25 mouse cellular contexts compared by ENCODE assay signal in genomic region chr6:70730828-70731227, GRCm38 (mm10).
DNase-seq lines count a peak whose midpoint lies in the region; ATAC-seq and TF ChIP-seq lines count a peak whose summit lies in the region.
"Had no signal": no experiment of that assay in that cellular context is flagged by ENCODE, and none has a peak within 500 bp of the region (broad histone marks: within the 10 kb centered on the region; RNA-seq: fewer than 3 reads in every experiment).

No protein-coding gene starts in this region.

- no peaks in the 10 kb centered on the region for H3K27me3 ChIP-seq in liver, embryonic 11.5 days (replicated peaks; ENCODE audit: control insufficient read depth, insufficient read depth, low read length)
- H3K27me3 ChIP-seq in liver, embryonic 13.5 days, result no peaks in the 10 kb centered on the region
- H3K27me3 ChIP-seq: embryonic facial prominence, embryonic 15.5 days; heart, embryonic 15.5 days; limb, embryonic 15.5 days; midbrain, embryonic 15.5 days; neural tube, embryonic 15.5 days had no signal

- no peaks in the 10 kb centered on the region for H3K36me3 ChIP-seq in liver, embryonic 11.5 days (ENCODE audit: control insufficient read depth, insufficient read depth, low read length)
- H3K36me3 ChIP-seq in liver, embryonic 13.5 days, result no peaks in the 10 kb centered on the region
- H3K36me3 ChIP-seq: embryonic facial prominence, embryonic 15.5 days; heart, embryonic 15.5 days; hindbrain, embryonic 10.5 days; limb, embryonic 15.5 days; midbrain, embryonic 15.5 days; neural tube, embryonic 15.5 days had no signal

- H3K4me1 ChIP-seq in liver, embryonic 11.5 days (replicated peaks; ENCODE audit: control insufficient read depth, insufficient read depth, low read length), result peaks cover 11% of the 10 kb centered on the region
- H3K4me1 ChIP-seq in liver, embryonic 13.5 days (replicated peaks), result peaks cover 67% of the 10 kb centered on the region
- H3K4me1 ChIP-seq: embryonic facial prominence, embryonic 15.5 days; heart, embryonic 15.5 days; hindbrain, embryonic 10.5 days; limb, embryonic 15.5 days; midbrain, embryonic 15.5 days; neural tube, embryonic 15.5 days had no signal

- H3K4me2 ChIP-seq in liver, embryonic 11.5 days, result no peak overlapping the region
- peak overlapping the region; percentile 37 for H3K4me2 ChIP-seq in liver, embryonic 13.5 days
- H3K4me2 ChIP-seq: embryonic facial prominence, embryonic 15.5 days; heart, embryonic 15.5 days; limb, embryonic 15.5 days; midbrain, embryonic 15.5 days; neural tube, embryonic 15.5 days had no signal

- 0 out of 2 replicates have a peak overlapping the region, but pooled peaks have one; percentile 32 for H3K27ac ChIP-seq in liver, embryonic 11.5 days (ENCODE audit: low read depth, low read length)
- H3K27ac ChIP-seq in liver, embryonic 13.5 days, result peak overlapping the region; percentile 79
- H3K27ac ChIP-seq in gastrocnemius, adult 2 months, result no peak overlapping the region
- H3K27ac ChIP-seq: embryonic facial prominence, embryonic 15.5 days; heart, embryonic 15.5 days; hindbrain, embryonic 10.5 days; kidney, postnatal 0 days; limb, embryonic 15.5 days; midbrain, embryonic 15.5 days; neural tube, embryonic 15.5 days had no signal

- intact Hi-C loops in gastrocnemius, adult 2 months (cut with DNase I), result no loop called here

- no peaks in the 10 kb centered on the region for H3K9me3 ChIP-seq in liver, embryonic 11.5 days (ENCODE audit: control insufficient read depth, low read length)
- no peaks in the 10 kb centered on the region for H3K9me3 ChIP-seq in liver, embryonic 13.5 days (replicated peaks)
- H3K9me3 ChIP-seq: embryonic facial prominence, embryonic 15.5 days; heart, embryonic 15.5 days; hindbrain, embryonic 10.5 days; limb, embryonic 15.5 days; midbrain, embryonic 15.5 days; neural tube, embryonic 15.5 days had no signal

- ATAC-seq in liver, embryonic 11.5 days (replicated peaks; ENCODE audit: low FRiP score), result peak; percentile 89
- peak; percentile 81 for ATAC-seq in liver, embryonic 13.5 days (ENCODE audit: low read depth)
- peak; percentile 91 for ATAC-seq in megakaryocyte-erythroid progenitor cell, adult 5-6 weeks (replicated peaks; ENCODE audit: low FRiP score, low TSS enrichment, poor library complexity, severe bottlenecking)
- ATAC-seq: lung, postnatal 0 days; midbrain, embryonic 15.5 days; Patski had no signal

- H3K4me3 ChIP-seq in liver, embryonic 11.5 days (ENCODE audit: low read depth, low read length), result no peak overlapping the region
- no peak overlapping the region for H3K4me3 ChIP-seq in liver, embryonic 13.5 days (replicated peaks)
- H3K4me3 ChIP-seq in gastrocnemius, adult 2 months, result no peak overlapping the region
- H3K4me3 ChIP-seq: embryonic facial prominence, embryonic 15.5 days; heart, embryonic 15.5 days; hindbrain, embryonic 10.5 days; limb, embryonic 15.5 days; midbrain, embryonic 15.5 days; myocyte; neural tube, embryonic 15.5 days had no signal

- no peak for TF ChIP-seq CTCF in gastrocnemius, adult 2 months (IDR thresholded peaks at IDR 0.05)

- no peak overlapping the region for H3K9ac ChIP-seq in liver, embryonic 11.5 days (ENCODE audit: low read depth, low read length)
- no peak overlapping the region for H3K9ac ChIP-seq in liver, embryonic 13.5 days
- H3K9ac ChIP-seq: embryonic facial prominence, embryonic 15.5 days; heart, embryonic 15.5 days; limb, embryonic 15.5 days; midbrain, embryonic 15.5 days; neural tube, embryonic 15.5 days had no signal

- DNase-seq in liver, embryonic 11.5 days (ENCODE audit: low spot score), result no peak
- DNase-seq in liver, result no peak
- DNase-seq in c-Kit-positive CD71-positive TER-119-positive erythroid progenitor cells, embryonic 14.5 days (ENCODE audit: low spot score), result peak; percentile 74
- peak; percentile 66 for DNase-seq in liver, embryonic 13.5 days
- no peak for DNase-seq in gastrocnemius, adult 2 months
- no peak for DNase-seq in right cerebral cortex, postnatal 4 days
- DNase-seq in urinary bladder, postnatal 25 days (ENCODE audit: low spot score), result no peak
- DNase-seq: adrenal gland, adult 8-10 months; cerebellum, adult 11 months; cerebellum, postnatal 10 days; embryo, embryonic 11 days; heart, adult 18-20 months; kidney, adult 11 months; thymus, postnatal 4 days had no signal

Comparison
In these comparisons a context has a peak if more than half of its experiments do, and no peak if none do; other contexts are left out.
1. DNase-seq: peak in c-Kit-positive CD71-positive TER-119-positive erythroid progenitor cells, embryonic 14.5 days (single experiment) and liver, embryonic 13.5 days (single experiment); none in liver, embryonic 11.5 days (single experiment), liver (single experiment), gastrocnemius, adult 2 months (single experiment), right cerebral cortex, postnatal 4 days (single experiment) and urinary bladder, postnatal 25 days (single experiment).
2. Peak in every context shown above with its lines, with median percentiles within 50 percentile points of each other: ATAC-seq.